Mouse (Mus musculus) adrenal gland, postnatal 36 days (tissue): ENCODE measurements around the gene Asns. TPM values are rescaled to one million over a fixed set of nuclear protein-coding genes. Genes with fewer than 3 reads are reported as not detected.
A peak's percentile ranks its signal among the peaks of the same experiment; 100 is the strongest.

Experiments used
- DNase-seq, 2 experiments: peaks; one replicate each; pipeline ENCODE4 v3.0.0; 2021; ENCODE audit warnings: mixed read lengths in 1 of 2
- long read RNA-seq, 2 experiments: library from polyadenylated mRNA; stranded (forward); transcript quantifications; one replicate each; pipeline ENCODE4 v2.0.0; 2021; ENCODE audit warnings: borderline sequencing depth in 2 of 2
- total RNA-seq, 2 experiments: library from RNA; stranded (reverse); gene quantifications; 2 replicates each; pipeline ENCODE4 v1.2.3; 2021

Asns gene
- 10 to 100 TPM; 41.6 to 84.6 TPM for total RNA-seq
- long read RNA-seq, experiment 1, transcript Asns-201 (12 exons, 2,001 nt), result major isoform, 111 of 126 reads
- long read RNA-seq, experiment 1, partial matches to known transcripts, result 5 of 126 reads
- long read RNA-seq, experiment 1, other reads (novel, unspliced or antisense), result 10 of 126 reads
- long read RNA-seq, experiment 2, transcript Asns-201 (12 exons, 2,001 nt), result major isoform, 19 of 23 reads
- long read RNA-seq, experiment 2, partial matches to known transcripts, result 2 of 23 reads
- long read RNA-seq, experiment 2, other reads (novel, unspliced or antisense), result 2 of 23 reads

GRCm38 (mm10) chr6:7692884-7693585, at the start of gene Asns:
Asns (minus strand) TSS chr6:7693254.
- DNase-seq, result peak; percentile 87 to 88

- peak in 1 of 2 experiments; percentile 41 for DNase-seq
Measured at GRCm38 (mm10) chr6:7741721-7742120, 48.7 kb upstream of the Asns start.

- no peak for DNase-seq
Measured at GRCm38 (mm10) chr6:7737842-7738241, 44.8 kb upstream of the Asns start.

DNA sequence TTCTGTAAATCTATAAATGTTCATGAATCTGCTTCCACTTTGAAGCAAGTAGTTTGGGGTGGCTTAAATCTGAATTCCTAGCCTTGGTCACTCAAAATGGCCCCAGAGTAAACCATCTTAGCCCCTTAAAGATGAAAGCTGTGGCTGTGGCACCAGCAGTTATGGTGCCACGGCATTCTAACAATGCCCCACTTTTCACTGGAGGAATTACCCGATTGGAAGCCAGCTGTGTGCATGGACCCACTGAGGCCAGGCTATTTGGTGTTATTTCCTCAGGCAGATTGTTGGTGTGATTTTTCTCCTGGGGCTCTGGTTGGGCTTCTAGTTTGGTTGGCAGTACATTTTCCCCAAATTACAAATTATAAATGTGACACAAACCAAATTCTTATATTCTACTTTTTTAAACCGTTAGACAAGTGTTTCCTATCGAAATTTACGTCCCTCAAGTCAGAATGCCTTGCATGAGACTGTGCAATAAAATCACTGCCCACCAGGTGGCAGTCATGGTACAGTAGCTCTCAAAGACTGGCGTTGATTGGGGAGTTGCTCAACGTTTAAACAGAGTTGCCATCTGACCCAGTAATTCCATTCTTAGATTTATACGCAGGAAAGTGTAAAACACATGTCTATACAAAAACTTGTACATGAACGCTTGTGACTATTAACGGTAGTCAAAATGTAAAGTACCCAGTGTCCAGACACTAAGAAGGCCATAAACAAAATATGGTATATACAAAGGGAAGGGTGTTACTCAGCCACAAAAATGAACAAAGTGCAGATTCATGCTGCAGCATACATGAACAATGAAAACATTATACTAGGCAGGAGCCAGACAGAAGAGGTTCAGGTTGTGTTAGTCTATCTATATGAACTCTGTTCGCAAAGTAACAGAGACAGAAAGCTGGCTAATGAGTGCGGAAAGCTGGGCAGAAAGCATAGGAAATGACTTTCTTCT, 40.0 kb upstream of the Asns start:
- peak; percentile 87 to 88 for DNase-seq

GRCm38 (mm10) chr6:7732097-7732496, 39.0 kb upstream of the Asns start:
- no peak for DNase-seq

- DNase-seq, result no peak
Measured at GRCm38 (mm10) chr6:7729128-7729527, 36.1 kb upstream of the Asns start.

GRCm38 (mm10) chr6:7728241-7728640, 35.2 kb upstream of the Asns start:
- no peak for DNase-seq

DNA sequence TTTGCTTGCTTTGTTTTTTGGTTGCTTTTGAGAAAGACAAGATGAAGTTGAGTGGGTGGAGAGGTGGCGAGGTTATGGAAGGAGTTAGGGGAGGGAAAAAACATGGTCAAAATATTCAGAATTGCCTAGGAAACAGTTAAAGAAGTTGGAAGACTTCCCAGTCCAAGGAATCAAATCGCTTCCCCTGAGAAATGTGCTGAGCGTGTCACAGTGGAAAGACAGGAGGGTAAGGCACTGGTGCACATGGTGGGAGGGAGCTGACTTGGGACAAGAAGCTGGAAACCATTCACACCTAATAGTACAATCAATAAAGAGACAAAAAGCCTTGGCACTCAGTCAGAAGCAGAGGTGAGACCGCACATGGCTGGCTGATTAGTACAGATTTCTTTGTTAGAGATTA, 23.2 kb upstream of the Asns start:
- no peak for DNase-seq

- DNase-seq, result no peak
Measured at GRCm38 (mm10) chr6:7714230-7714629, 21.2 kb upstream of the Asns start.

DNA sequence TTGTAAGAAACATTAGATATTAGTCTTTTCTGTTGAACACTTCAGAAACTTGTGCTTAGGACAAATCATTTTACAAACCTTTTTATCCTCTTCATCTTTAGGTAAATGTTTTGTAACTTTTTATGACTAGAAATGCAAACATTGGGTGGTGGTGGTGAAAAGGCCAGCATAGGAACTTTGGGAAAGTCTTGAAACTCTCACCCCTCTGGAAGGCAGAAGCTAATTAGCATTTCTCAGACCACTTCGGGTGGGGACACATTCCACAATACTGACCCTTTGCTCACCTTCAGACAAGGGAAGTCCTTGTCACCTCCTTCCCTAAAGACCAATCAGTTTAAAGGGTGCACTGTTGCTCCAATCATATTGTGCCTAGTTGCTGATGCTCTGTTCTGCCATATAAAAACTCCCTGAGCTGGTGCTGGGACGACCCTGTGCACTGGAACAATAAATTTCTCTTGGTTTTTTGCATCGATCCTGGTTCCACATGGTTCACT, 18.8 kb upstream of the Asns start:
- no peak for DNase-seq

DNA sequence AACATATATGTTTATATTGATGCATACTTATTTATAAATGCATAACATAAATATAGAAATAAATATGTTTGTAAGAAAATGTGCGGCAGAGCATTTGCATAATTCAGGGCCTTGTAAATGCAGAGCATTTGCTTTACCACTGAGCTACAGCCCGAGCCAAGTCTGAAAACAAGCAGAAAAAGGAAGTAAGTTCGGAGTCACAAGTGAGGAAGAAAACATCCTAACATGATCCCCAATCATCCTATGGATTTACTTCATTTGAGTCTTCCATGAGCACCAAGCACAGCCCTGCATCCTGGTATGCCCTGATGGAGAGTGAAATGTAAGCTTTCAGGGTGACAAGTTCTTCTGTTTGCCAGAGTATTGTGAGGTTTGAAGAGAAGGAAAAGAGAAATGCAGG, 15.2 kb upstream of the Asns start:
- DNase-seq, result no peak

- no peak for DNase-seq
Measured at GRCm38 (mm10) chr6:7706796-7707195, 13.7 kb upstream of the Asns start.

GRCm38 (mm10) chr6:7697999-7698699, 5.1 kb upstream of the Asns start:
- DNase-seq, result no peak

- no peak for DNase-seq
Measured at GRCm38 (mm10) chr6:7697077-7697643, 4.1 kb upstream of the Asns start.

- no peak for DNase-seq
Measured at GRCm38 (mm10) chr6:7696641-7697040, 3.6 kb upstream of the Asns start.

DNA sequence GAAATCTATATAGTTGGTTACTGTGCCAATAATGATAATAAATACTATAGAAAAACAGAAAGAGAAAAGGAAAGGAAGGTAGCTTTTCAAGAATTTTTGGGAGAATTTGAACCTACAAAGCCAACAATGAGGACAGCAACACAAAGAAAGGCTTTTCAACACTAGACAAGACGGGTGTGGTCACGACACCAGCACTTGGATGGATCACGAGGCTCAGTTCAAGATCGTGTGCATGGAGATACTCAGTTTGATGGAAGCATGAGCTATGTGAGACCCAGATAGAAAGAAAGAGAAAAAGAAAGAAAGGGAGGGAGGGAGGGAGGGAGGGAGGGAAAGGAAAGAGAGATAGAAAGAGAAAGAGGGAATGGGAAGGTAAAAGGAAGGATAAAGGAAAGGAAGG, 2.8 kb upstream of the Asns start:
- DNase-seq, result no peak

GRCm38 (mm10) chr6:7693666-7694065, 612 bp upstream of the Asns start:
- DNase-seq, result no peak

DNA sequence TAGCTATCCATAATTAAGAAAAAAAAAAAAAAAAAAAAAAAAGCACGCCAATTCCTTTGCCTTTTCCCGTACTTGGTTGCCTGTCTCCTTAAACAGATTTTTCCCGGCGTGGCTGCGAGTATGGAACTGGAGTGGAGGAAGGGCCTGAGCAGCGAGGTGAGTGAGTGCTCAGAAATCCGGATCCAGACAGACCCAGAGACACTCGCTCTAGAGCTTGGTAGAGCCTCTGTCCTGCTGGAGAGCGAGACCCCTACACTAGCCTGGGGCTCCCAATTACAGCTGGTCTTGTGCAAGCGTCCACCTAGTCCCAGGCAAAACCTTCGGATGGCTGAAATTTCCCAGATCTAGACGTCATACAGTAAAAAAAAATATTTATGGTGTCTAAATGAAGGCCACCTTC, 603 bp downstream of the Asns start:
- DNase-seq, result peak; percentile 10 to 23

DNA sequence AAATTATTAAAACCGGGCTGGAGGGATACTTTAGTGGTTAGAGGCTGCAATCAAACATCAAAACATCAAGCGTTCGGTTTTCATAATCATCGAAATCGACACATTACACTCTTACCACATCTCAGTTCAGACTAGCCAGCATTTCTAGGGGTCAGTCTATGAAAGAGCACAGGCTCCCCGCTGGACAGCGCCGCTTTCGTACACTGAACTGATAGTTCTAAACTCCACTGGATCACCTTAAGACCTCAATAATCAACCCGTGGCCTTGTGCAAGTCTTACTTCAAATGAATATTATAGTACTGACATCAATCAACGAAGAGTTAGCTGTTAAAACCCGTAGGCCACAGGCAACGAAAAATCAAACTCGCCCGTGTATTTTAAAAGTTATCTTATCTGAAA, 1.0 kb downstream of the Asns start:
- DNase-seq, result no peak

- no peak for DNase-seq
Measured at GRCm38 (mm10) chr6:7690456-7690855, 2.6 kb downstream of the Asns start.

DNA sequence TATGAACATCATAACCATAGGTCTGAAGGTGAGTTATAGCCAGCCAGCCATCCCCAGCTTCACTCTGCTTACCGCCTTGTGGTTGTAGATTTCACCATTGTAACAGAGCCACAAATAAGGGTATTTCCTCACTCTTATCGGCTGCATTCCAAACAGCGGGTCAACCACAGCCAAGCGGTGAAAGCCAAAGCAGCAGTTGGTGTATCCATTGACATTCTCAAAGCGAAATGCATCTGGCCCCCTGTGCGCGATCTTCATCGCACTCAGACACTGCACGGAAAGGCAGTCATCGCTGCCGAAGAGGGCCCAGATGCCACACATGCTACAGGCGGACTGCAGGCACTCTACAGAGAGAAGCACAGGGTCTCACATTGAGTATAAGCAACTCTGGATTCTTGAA, 3.9 kb downstream of the Asns start:
- DNase-seq, result peak; percentile 13 to 25

- no peak for DNase-seq
Measured at GRCm38 (mm10) chr6:7686047-7686446, 7.0 kb downstream of the Asns start.
